Mouse (Mus musculus) embryonic facial prominence, embryonic 13.5 days (tissue): ENCODE data around the gene Olfr1107. TPM values are rescaled to one million over a fixed set of nuclear protein-coding genes. Genes with fewer than 3 reads are reported as not detected.

Experiments
- ATAC-seq: fragments of 200-750 bp; cut with Nextera tagmentation; 2 replicates; pipeline ENCODE4 v1.8.0; 2017; ENCODE audit warnings: low read depth; ENCODE audit not compliant: insufficient number of reproducible peaks, insufficient read depth, low FRiP score, low TSS enrichment
- H3K27ac ChIP-seq: fragments of 300-500 bp; sonication (generic); 2 replicates; pipeline ENCODE4 v1.5.1; 2015; ENCODE audit warnings: moderate library complexity, mild to moderate bottlenecking, inconsistent platforms
- H3K27me3 ChIP-seq: fragments of 300-500 bp; sonication (generic); 2 replicates; pipeline ENCODE4 v1.6.1; 2015; ENCODE audit warnings: mild to moderate bottlenecking, inconsistent platforms
- H3K36me3 ChIP-seq: fragments of 300-500 bp; sonication (generic); 2 replicates; pipeline ENCODE4 v1.6.1; 2015; ENCODE audit warnings: mild to moderate bottlenecking, inconsistent platforms
- H3K4me1 ChIP-seq: fragments of 300-500 bp; sonication (generic); 2 replicates; pipeline ENCODE4 v1.6.1; 2015; ENCODE audit warnings: inconsistent platforms
- H3K4me2 ChIP-seq: fragments of 300-500 bp; sonication (generic); 2 replicates; pipeline ENCODE4 v1.6.1; 2015; ENCODE audit warnings: moderate library complexity, mild to moderate bottlenecking, inconsistent platforms
- H3K4me3 ChIP-seq: fragments of 300-500 bp; sonication (generic); 2 replicates; pipeline ENCODE4 v1.5.1; 2015; ENCODE audit warnings: mild to moderate bottlenecking, inconsistent platforms
- H3K9ac ChIP-seq: fragments of 300-500 bp; sonication (generic); 2 replicates; pipeline ENCODE4 v1.6.1; 2015; ENCODE audit warnings: mild to moderate bottlenecking, inconsistent platforms
- H3K9me3 ChIP-seq: fragments of 300-500 bp; sonication (generic); 2 replicates; pipeline ENCODE4 v1.6.1; 2016; ENCODE audit warnings: inconsistent platforms
- WGBS: fragments of 180-500 bp; shearing (Covaris S2); methylation state at CpG from one replicate; pipeline ENCODE4 v1.1.7; 2015; ENCODE audit warnings: mixed read lengths; 5-methylcytosine and 5-hydroxymethylcytosine counted together
- polyA plus RNA-seq: library from polyadenylated mRNA; unstranded; fragments of >200 nt; fragmentation: Nextera tagmentation; extraction: Ambion mirVana; gene quantifications from 2 replicates; pipeline ENCODE4 v1.2.1, GENCODE M21; 2015

Gene Olfr1107
- not detected in 2 replicates for polyA plus RNA-seq

- no peak for ATAC-seq
- Histone ChIP-seq H3K27me3 (no peaks in the 10 kb centered on the region), H3K9ac (no peak within 1 kb of the TSS), H3K4me2 (no peak within 1 kb of the TSS), H3K27ac (no peak within 1 kb of the TSS), H3K36me3 (no peaks in the 10 kb centered on the region), H3K9me3 (no peaks in the 10 kb centered on the region), H3K4me3 (no peak within 1 kb of the TSS), H3K4me1 (no peaks in the 10 kb centered on the region)
- 93% methylated on average over 1 of the region's 1 CpGs for WGBS
Measured at GRCm38 (mm10) chr2:87075717-87076116, at the start of gene Olfr1107. TSS of gene Olfr1107 (minus strand) at chr2:87075817.

GRCm38 (mm10) chr2:87114467-87114866, 38.9 kb upstream of the Olfr1107 start, which contains the start of gene Olfr259:
TSS of gene Olfr259 (minus strand) at chr2:87114567.
- H3K27me3 ChIP-seq: no peaks in the 10 kb centered on the region
- no peak within 1 kb of the TSS for H3K27ac ChIP-seq
- no peaks in the 10 kb centered on the region for H3K36me3 ChIP-seq
- no peaks in the 10 kb centered on the region for H3K9me3 ChIP-seq
- H3K4me2 ChIP-seq: no peak within 1 kb of the TSS
- H3K4me3 ChIP-seq: no peak within 1 kb of the TSS
- no peaks in the 10 kb centered on the region for H3K4me1 ChIP-seq
- ATAC-seq: no peak
- no peak within 1 kb of the TSS for H3K9ac ChIP-seq

- Histone ChIP-seq H3K4me3 (no peak within 1 kb of the TSS), H3K9me3 (no peaks in the 10 kb centered on the region), H3K4me1 (no peaks in the 10 kb centered on the region), H3K9ac (no peak within 1 kb of the TSS), H3K36me3 (no peaks in the 10 kb centered on the region), H3K4me2 (no peak within 1 kb of the TSS), H3K27me3 (no peaks in the 10 kb centered on the region), H3K27ac (no peak within 1 kb of the TSS)
- ATAC-seq: no peak
- WGBS: 71% methylated on average over 1 of the region's 1 CpGs
Measured at GRCm38 (mm10) chr2:87095908-87096307, 20.3 kb upstream of the Olfr1107 start, which contains the start of gene Olfr1109. TSS of gene Olfr1109 (minus strand) at chr2:87096008.

- H3K9me3 ChIP-seq: no peaks in the 10 kb centered on the region
- no peak for ATAC-seq
- H3K27me3 ChIP-seq: no peaks in the 10 kb centered on the region
- H3K27ac ChIP-seq: no peak within 1 kb of the TSS
- H3K4me2 ChIP-seq: no peak within 1 kb of the TSS
- H3K9ac ChIP-seq: no peak within 1 kb of the TSS
- no peaks in the 10 kb centered on the region for H3K4me1 ChIP-seq
- 73% methylated on average over 1 of the region's 1 CpGs for WGBS
- no peaks in the 10 kb centered on the region for H3K36me3 ChIP-seq
- H3K4me3 ChIP-seq: no peak within 1 kb of the TSS
Measured at GRCm38 (mm10) chr2:87052173-87052572, 23.4 kb downstream of the Olfr1107 start, which contains the start of gene Olfr1106. TSS of gene Olfr1106 (minus strand) at chr2:87052273.

- no peak within 1 kb of the TSS for H3K9ac ChIP-seq
- H3K27ac ChIP-seq: no peak within 1 kb of the TSS
- no peak for ATAC-seq
- no peaks in the 10 kb centered on the region for H3K27me3 ChIP-seq
- no peak within 1 kb of the TSS for H3K4me3 ChIP-seq
- H3K4me2 ChIP-seq: no peak within 1 kb of the TSS
- H3K36me3 ChIP-seq: no peaks in the 10 kb centered on the region
- H3K4me1 ChIP-seq: no peaks in the 10 kb centered on the region
- H3K9me3 ChIP-seq: no peaks in the 10 kb centered on the region
Measured at GRCm38 (mm10) chr2:87036431-87036830, 39.2 kb downstream of the Olfr1107 start, which contains the start of gene Olfr1105. TSS of gene Olfr1105 (minus strand) at chr2:87036531.

- no peaks in the 10 kb centered on the region for H3K4me1 ChIP-seq
- H3K27me3 ChIP-seq: no peaks in the 10 kb centered on the region
- H3K27ac ChIP-seq: no peak within 1 kb of the TSS
- no peak for ATAC-seq
- no peaks in the 10 kb centered on the region for H3K9me3 ChIP-seq
- no peak within 1 kb of the TSS for H3K4me2 ChIP-seq
- H3K9ac ChIP-seq: no peak within 1 kb of the TSS
- WGBS: 73% methylated on average over 1 of the region's 1 CpGs
- H3K36me3 ChIP-seq: no peaks in the 10 kb centered on the region
- no peak within 1 kb of the TSS for H3K4me3 ChIP-seq
Measured at GRCm38 (mm10) chr2:87026980-87027379, 48.6 kb downstream of the Olfr1107 start, which contains the start of gene Olfr1104. TSS of gene Olfr1104 (minus strand) at chr2:87027080.

Other genes with a start within 250 kb of the Olfr1107 start
- gene Olfr1095, start 224.1 kb downstream of the Olfr1107 start, polyA plus RNA-seq: not detected in 2 replicates
- not detected in 2 replicates for gene Gm13723, start 201.0 kb downstream of the Olfr1107 start, polyA plus RNA-seq
- not detected in 2 replicates for gene Olfr1097, start 183.6 kb downstream of the Olfr1107 start, polyA plus RNA-seq
- not detected in 2 replicates for gene Olfr1098, start 151.3 kb downstream of the Olfr1107 start, polyA plus RNA-seq
- gene Olfr1099, start 115.1 kb downstream of the Olfr1107 start, polyA plus RNA-seq: not detected in 2 replicates
- gene Olfr1100, start 95.9 kb downstream of the Olfr1107 start, polyA plus RNA-seq: not detected in 2 replicates
- not detected in 2 replicates for gene Olfr1101, start 84.6 kb downstream of the Olfr1107 start, polyA plus RNA-seq
- gene Olfr1102, start 77.4 kb downstream of the Olfr1107 start, polyA plus RNA-seq: not detected in 2 replicates
- not detected in 2 replicates for gene Olfr1104, start 48.7 kb downstream of the Olfr1107 start, polyA plus RNA-seq
- not detected in 2 replicates for gene Olfr1105, start 39.3 kb downstream of the Olfr1107 start, polyA plus RNA-seq
- gene Olfr1106, start 23.5 kb downstream of the Olfr1107 start, polyA plus RNA-seq: not detected in 2 replicates
- gene Olfr1109, start 20.2 kb upstream of the Olfr1107 start, polyA plus RNA-seq: not detected in 2 replicates
- gene Olfr259, start 38.8 kb upstream of the Olfr1107 start, polyA plus RNA-seq: not detected in 2 replicates
- gene Olfr1110, start 64.5 kb upstream of the Olfr1107 start, polyA plus RNA-seq: 0.08 TPM in 1 of 2 replicates, not detected in the other
- not detected in 2 replicates for gene Olfr1111, start 76.8 kb upstream of the Olfr1107 start, polyA plus RNA-seq
- not detected in 2 replicates for gene Olfr1112, start 112.0 kb upstream of the Olfr1107 start, polyA plus RNA-seq
- not detected in 2 replicates for gene Olfr1113, start 133.2 kb upstream of the Olfr1107 start, polyA plus RNA-seq
- not detected in 2 replicates for gene Olfr1115, start 172.2 kb upstream of the Olfr1107 start, polyA plus RNA-seq
- not detected in 2 replicates for gene Olfr1116, start 191.7 kb upstream of the Olfr1107 start, polyA plus RNA-seq
- gene Olfr1118, start 231.8 kb upstream of the Olfr1107 start, polyA plus RNA-seq: not detected in 2 replicates